Mouse (Mus musculus) lung, adult 2 months (tissue): Measurements from ENCODE around the gene Gprin2.

Experiments
- CTCF ChIP-seq: fragments of 200-500 bp; IDR thresholded peaks from 2 replicates; pipeline ENCODE4 v1.5.1; 2011; ENCODE audit warnings: mild to moderate bottlenecking, low read length, control low read depth; ENCODE audit not compliant: insufficient read depth
- POLR2A ChIP-seq: fragments of 200-500 bp; IDR thresholded peaks from 2 replicates; pipeline ENCODE4 v1.6.1; 2011; ENCODE audit warnings: low read depth, mild to moderate bottlenecking, control low read depth, low read length, borderline replicate concordance; ENCODE audit errors: extremely low read depth

GRCm38 (mm10) chr14:34234630-34235380, 33.4 kb upstream of the Gprin2 start:
- TF ChIP-seq POLR2A (no peak; the same call in 1 of the 2 replicates), CTCF (peak; percentile 82)
